Mouse (Mus musculus): ENCODE measurements around the gene Fgfr2.

DNA sequence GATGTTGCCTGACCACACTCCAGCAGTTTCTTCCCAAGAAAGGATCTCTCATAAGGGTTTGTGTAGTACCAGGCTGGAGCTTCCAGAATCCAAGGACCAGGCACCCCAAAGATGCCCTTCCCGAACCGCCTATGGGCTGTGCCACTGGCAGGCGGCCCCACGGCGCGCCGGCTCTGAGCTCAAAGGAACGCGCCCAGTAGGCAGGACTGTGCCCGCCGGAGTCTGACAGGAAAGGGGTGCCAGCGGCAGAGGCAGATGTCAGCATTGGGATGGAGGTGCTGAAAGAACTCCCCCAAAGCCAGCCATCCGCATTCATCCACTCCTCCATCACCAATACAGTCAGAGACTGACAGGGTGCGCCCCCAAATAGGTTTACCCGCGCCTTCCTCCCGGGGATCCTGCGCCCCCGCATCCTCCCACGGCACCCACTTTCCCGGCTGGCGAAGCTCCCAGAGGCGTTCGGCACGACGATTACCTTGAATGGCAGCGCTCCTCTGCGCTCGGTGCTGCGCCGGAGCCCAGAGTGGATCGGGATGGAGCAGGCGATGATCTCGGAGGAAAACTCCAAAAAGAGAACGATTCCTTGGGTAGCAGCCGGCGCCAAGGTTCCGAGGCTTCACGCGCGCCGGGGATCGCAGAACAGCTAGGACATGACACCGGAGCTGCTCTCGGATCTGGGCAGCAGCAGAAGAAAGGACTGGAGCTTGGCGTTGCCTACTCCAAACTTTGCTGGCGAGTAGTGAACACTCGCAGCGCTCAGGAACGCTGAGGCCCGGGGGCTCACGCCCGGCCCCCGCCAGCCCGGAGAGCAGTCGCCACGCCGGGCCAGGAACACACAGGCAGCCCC lies 2857.6 kb downstream of the Fgfr2 start:
- TF ChIP-seq CTCF (IDR thresholded peaks at IDR 0.05; ENCODE audit: borderline replicate concordance, insufficient read depth, low read length) (no peak), POLR2A (IDR thresholded peaks at IDR 0.05; ENCODE audit: low read depth, low read length) (no peak)
